Mouse (Mus musculus) heart, postnatal 0 days (tissue): Measurements from ENCODE around the gene Hs3st4.

Source experiments
- CTCF ChIP-seq: IDR thresholded peaks from 2 replicates; pipeline ENCODE4 v1.5.1; 2016; ENCODE audit warnings: antibody characterized with exemption, control low read depth, low read depth
- EP300 ChIP-seq: IDR thresholded peaks from 2 replicates; pipeline ENCODE4 v1.6.1; 2016; ENCODE audit warnings: antibody characterized with exemption, low read depth

- TF ChIP-seq CTCF (no peak), EP300 (no peak)
These were observed 64.7 kb downstream of the Hs3st4 start for GRCm38 (mm10) chr7:124047382-124047781.
